Mouse (Mus musculus) cortical plate, adult 2 months (tissue): ENCODE results near the gene Sgsm1.

Source experiments
- CTCF ChIP-seq: fragments of 200-500 bp; IDR thresholded peaks from 2 replicates; pipeline ENCODE4 v1.5.1; 2011; ENCODE audit warnings: mild to moderate bottlenecking, control low read depth, low read length; ENCODE audit not compliant: insufficient read depth; ENCODE audit errors: extremely low read depth
- POLR2A ChIP-seq: fragments of 200-500 bp; IDR thresholded peaks from 2 replicates; pipeline ENCODE4 v1.6.1; 2011; ENCODE audit warnings: mild to moderate bottlenecking, low read length, control low read depth; ENCODE audit not compliant: insufficient read depth; ENCODE audit errors: extremely low read depth

DNA sequence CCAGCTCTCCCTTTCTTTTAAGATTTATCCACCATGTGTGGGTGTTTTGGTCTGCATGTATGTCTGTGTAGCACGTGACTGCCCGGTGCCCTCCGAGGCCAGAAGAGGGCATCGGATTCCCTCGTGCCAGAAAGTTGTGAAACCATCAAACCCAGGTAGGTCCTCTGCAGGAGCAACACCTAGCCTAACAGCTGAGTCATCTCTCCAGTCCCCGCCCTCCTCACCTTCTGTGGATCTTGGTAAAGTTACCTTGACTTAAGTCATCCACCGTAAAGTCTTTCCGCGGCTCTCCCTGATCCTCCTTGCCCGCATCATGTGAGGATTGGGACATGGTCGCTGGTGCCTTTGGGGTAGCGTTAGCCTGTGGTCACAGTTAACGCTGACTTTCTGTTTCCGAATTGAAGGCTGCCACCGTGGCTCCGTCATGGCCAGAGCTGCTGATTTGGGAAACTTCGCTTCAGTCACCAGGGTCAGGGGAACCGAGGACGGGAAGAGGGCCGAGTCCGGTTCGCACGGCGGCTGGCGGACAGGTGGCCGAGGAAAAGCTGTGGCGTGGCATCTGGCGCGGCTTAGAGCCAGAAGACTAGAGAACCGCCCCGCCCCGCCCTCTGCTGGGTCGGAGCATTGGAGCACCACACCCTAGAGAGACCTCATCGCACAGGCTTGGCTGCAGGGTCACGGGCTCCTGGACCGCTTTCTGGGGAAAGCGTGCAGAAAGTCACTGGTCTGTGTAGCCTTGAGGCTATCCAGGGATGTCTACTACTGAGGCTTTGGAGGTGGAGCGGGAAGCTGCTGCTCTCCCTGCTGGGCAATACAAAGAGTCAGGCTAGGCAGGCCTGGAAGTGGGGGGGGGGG is 13.4 kb upstream of the Sgsm1 start:
- no peak for TF ChIP-seq CTCF
- TF ChIP-seq POLR2A, result no peak
